Comparison of ENCODE assay signal across 14 mouse cellular contexts in the genomic region with DNA sequence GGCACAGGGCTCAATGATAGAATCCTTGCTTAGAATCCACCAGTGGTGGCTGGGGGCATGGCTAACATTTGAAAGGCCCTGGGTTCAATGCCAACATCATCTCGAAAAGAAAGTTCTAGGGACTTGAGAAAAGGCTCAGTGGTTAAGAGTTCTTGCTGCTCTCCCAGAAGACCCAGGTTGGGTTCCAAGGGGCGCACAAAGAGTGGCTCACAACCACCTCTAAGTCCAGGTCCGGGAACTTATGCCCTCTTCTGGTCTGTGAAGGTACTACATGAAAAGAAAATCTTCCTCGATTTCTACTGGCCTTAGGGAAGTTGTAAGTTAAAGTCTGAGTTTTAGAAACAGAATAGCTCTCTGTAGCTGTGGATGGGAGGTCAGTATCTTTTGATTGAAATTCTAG. TPM values are rescaled to one million over a fixed set of nuclear protein-coding genes. Genes with fewer than 3 reads are reported as not detected.
A peak's percentile ranks its signal among the peaks of the same experiment; 100 is the strongest.
DNase-seq lines count a peak whose midpoint lies in the region; TF ChIP-seq lines count a peak whose summit lies in the region.
"Had no signal": no experiment of that assay in that cellular context is flagged by ENCODE, and none has a peak within 500 bp of the region (broad histone marks: within the 10 kb centered on the region; RNA-seq: fewer than 3 reads in every experiment).

No protein-coding gene starts in this region.

- no peak for TF ChIP-seq POLR2A in ES-Bruce4 (IDR thresholded peaks at IDR 0.05; ENCODE audit: insufficient read depth, low read length)

- DNase-seq in layer of hippocampus, adult 2 months (ENCODE audit: low spot score in 2 of 2), result no peak
- DNase-seq in layer of hippocampus, postnatal 36 days, result no peak
- DNase-seq in A20 (ENCODE audit: low read depth, low spot score), result peak; percentile 33
- DNase-seq in induced T-regulatory cell, adult 2 months (ENCODE audit: low read depth), result peak; percentile 46
- no peak for DNase-seq in urinary bladder, postnatal 25 days (ENCODE audit: low spot score)
- no peak for DNase-seq in heart, postnatal 36 days
- DNase-seq: adrenal gland, adult 8-10 months; lung, adult 18-20 months had no signal

- H3K4me1 ChIP-seq in ES-Bruce4 (ENCODE audit: control insufficient read depth, insufficient read depth, low read length), result peaks cover under 1% of the 10 kb centered on the region

- H3K9ac ChIP-seq in ES-Bruce4 (ENCODE audit: low read depth, poor library complexity, severe bottlenecking), result no peak overlapping the region

- no peaks in the 10 kb centered on the region for H3K36me3 ChIP-seq in ES-Bruce4 (ENCODE audit: control insufficient read depth, insufficient read depth, low read length, poor library complexity, severe bottlenecking)

- H3K27me3 ChIP-seq in ES-Bruce4 (ENCODE audit: control insufficient read depth, insufficient read depth, low read length, poor library complexity, severe bottlenecking), result no peaks in the 10 kb centered on the region
- H3K27me3 ChIP-seq: megakaryocyte, embryonic 14.5 days had no signal

- no peak for TF ChIP-seq EP300 in ES-Bruce4 (IDR thresholded peaks at IDR 0.05; ENCODE audit: insufficient read depth, low read depth, low read length)

- no peak overlapping the region for H3K4me3 ChIP-seq in layer of hippocampus, adult 2 months
- H3K4me3 ChIP-seq in ES-Bruce4 (ENCODE audit: low read depth, low read length), result no peak overlapping the region
- H3K4me3 ChIP-seq: megakaryocyte, embryonic 14.5 days had no signal

- intact Hi-C loops in heart, postnatal 36 days (cut with DNase I), result no loop called here

- TF ChIP-seq CTCF in layer of hippocampus, adult 2 months (conservative IDR thresholded peaks at IDR 0.05), result peak; percentile 60
- TF ChIP-seq CTCF in ES-Bruce4 (IDR thresholded peaks at IDR 0.05; ENCODE audit: low read depth, low read length), result peak; percentile 48

- no peaks in the 10 kb centered on the region for H3K9me3 ChIP-seq in ES-Bruce4 (replicated peaks; ENCODE audit: control insufficient read depth, insufficient read depth, low read length, poor library complexity, severe bottlenecking)

- no peak overlapping the region for H3K27ac ChIP-seq in layer of hippocampus, adult 2 months
- no peak overlapping the region for H3K27ac ChIP-seq in ES-Bruce4 (ENCODE audit: insufficient read depth, low read length)

RNA-seq across cellular contexts. Expression of gene Zfp61, which starts 14.9 kb away (rescaled TPM):
- 10 to 100 TPM; 21.6 to 24.2 TPM for total RNA-seq in layer of hippocampus, adult 2 months (2021)
- 10 to 100 TPM; 23.6 to 25.6 TPM for total RNA-seq in layer of hippocampus, postnatal 36 days (2021)
- polyA plus RNA-seq in ES-Bruce4 (2011; ENCODE audit: insufficient read depth, insufficient read length, low read depth, missing spikeins), result 5.6 and 9.0 TPM in 2 replicates
- 1 to 10 TPM; 2.1 to 3.8 TPM for total RNA-seq in heart, postnatal 36 days (2021)

RNA-seq across cellular contexts. Expression of gene Zfp93, which starts 15.9 kb away (rescaled TPM):
- 10 to 100 TPM; 14.8 to 15.2 TPM for total RNA-seq in layer of hippocampus, adult 2 months (2021)
- 10 to 100 TPM; 12.3 to 13.9 TPM for total RNA-seq in layer of hippocampus, postnatal 36 days (2021)
- 8.5 and 14.3 TPM in 2 replicates for polyA plus RNA-seq in ES-Bruce4 (2011; ENCODE audit: insufficient read depth, insufficient read length, low read depth, missing spikeins)
- total RNA-seq in heart, postnatal 36 days (2021), result 1 to 10 TPM; 3.8 to 4.1 TPM

RNA-seq across cellular contexts. Expression of gene Zfp94, which starts 30.4 kb away (rescaled TPM):
- total RNA-seq in layer of hippocampus, adult 2 months (2021), result 10 to 100 TPM; 16.6 to 17.5 TPM
- 10 to 100 TPM; 12.2 to 14.8 TPM for total RNA-seq in layer of hippocampus, postnatal 36 days (2021)
- polyA plus RNA-seq in ES-Bruce4 (2011; ENCODE audit: insufficient read depth, insufficient read length, low read depth, missing spikeins), result 4.7 and 5.3 TPM in 2 replicates
- total RNA-seq in heart, postnatal 36 days (2021), result 1 to 10 TPM; 1.7 to 2.5 TPM

RNA-seq across cellular contexts. Expression of gene Zfp108, which starts 31.5 kb away (rescaled TPM):
- 1 to 10 TPM; 8.0 to 8.6 TPM for total RNA-seq in layer of hippocampus, adult 2 months (2021)
- total RNA-seq in layer of hippocampus, postnatal 36 days (2021), result 1 to 10 TPM; 7.8 to 9.7 TPM
- polyA plus RNA-seq in ES-Bruce4 (2011; ENCODE audit: insufficient read depth, insufficient read length, low read depth, missing spikeins), result 0.36 TPM in 1 of 2 replicates, not detected in the other
- total RNA-seq in heart, postnatal 36 days (2021), result 1 to 10 TPM; 1.8 to 2.2 TPM

RNA-seq across cellular contexts. Expression of gene Tescl, which starts 47.6 kb away (rescaled TPM):
- total RNA-seq in layer of hippocampus, adult 2 months (2021), result not detected
- total RNA-seq in layer of hippocampus, postnatal 36 days (2021), result not detected
- polyA plus RNA-seq in ES-Bruce4 (2011; ENCODE audit: insufficient read depth, insufficient read length, low read depth, missing spikeins), result not detected in 2 replicates
- not detected for total RNA-seq in heart, postnatal 36 days (2021)
- total RNA-seq: left cerebral cortex, postnatal 10 days had no signal
- polyA plus RNA-seq: heart, embryonic 14.5 days; inflammation-experienced regulatory T-cells, adult 6 months; neural tube, embryonic 11.5 days had no signal

Comparison
In these comparisons a context has a peak if more than half of its experiments do, and no peak if none do; other contexts are left out.
1. DNase-seq: peak in A20 (single experiment) and induced T-regulatory cell, adult 2 months (single experiment); none in layer of hippocampus, adult 2 months (0 of 2), layer of hippocampus, postnatal 36 days (0 of 2), urinary bladder, postnatal 25 days (single experiment) and heart, postnatal 36 days (0 of 2).
2. RNA of gene Zfp61, which starts 14.9 kb away (total RNA-seq): 23.6 to 25.6 TPM in layer of hippocampus, postnatal 36 days and 21.6 to 24.2 TPM in layer of hippocampus, adult 2 months; 2.1 to 3.8 TPM in heart, postnatal 36 days; every median in the first group is over 4 times any median in the second.